Mouse (Mus musculus) CH12.LX (cell line): ENCODE data around the gene Otud4.

Source experiments
- CTCF ChIP-seq, 2 experiments: IDR thresholded peaks in 1 of 2; conservative IDR thresholded peaks in 1 of 2; 2 replicates each; pipeline ENCODE4 v1.5.1; 2011 to 2012; ENCODE audit warnings: low read depth in 2 of 2, low read length in 2 of 2, improper control_type of control experiment in 1 of 2, inconsistent platforms in 1 of 2, mild to moderate bottlenecking in 1 of 2, moderate library complexity in 1 of 2
- E2F4 ChIP-seq: IDR thresholded peaks from 2 replicates; pipeline ENCODE4 v1.6.1; 2011; ENCODE audit warnings: low read depth, low read length, improper control_type of control experiment; ENCODE audit not compliant: insufficient replicate concordance
- MAX ChIP-seq: IDR thresholded peaks from 2 replicates; pipeline ENCODE4 v1.6.1; 2011; ENCODE audit warnings: low read length, improper control_type of control experiment
- NELFE ChIP-seq: IDR thresholded peaks from 2 replicates; pipeline ENCODE4 v1.6.1; 2011; ENCODE audit warnings: low read depth, low read length, improper control_type of control experiment
- PAX5 ChIP-seq: IDR thresholded peaks from 2 replicates; pipeline ENCODE4 v1.6.1; 2012; ENCODE audit warnings: low read length, inconsistent platforms, mixed read lengths
- POLR2A ChIP-seq: IDR thresholded peaks from 2 replicates; pipeline ENCODE4 v1.6.1; 2011; ENCODE audit warnings: low read depth, mild to moderate bottlenecking, improper control_type of control experiment, low read length
- SMC3 ChIP-seq: IDR thresholded peaks from 2 replicates; pipeline ENCODE4 v1.6.1; 2011; ENCODE audit warnings: low read depth, low read length, improper control_type of control experiment
- ZKSCAN1 ChIP-seq: IDR thresholded peaks from 2 replicates; pipeline ENCODE4 v1.6.1; 2012; ENCODE audit warnings: low read depth, inconsistent platforms, low read length, improper control_type of control experiment, borderline replicate concordance
- ZMIZ1 ChIP-seq: IDR thresholded peaks from 2 replicates; pipeline ENCODE4 v1.6.1; 2012; ENCODE audit warnings: low read depth, mild to moderate bottlenecking, inconsistent platforms, low read length, improper control_type of control experiment

DNA sequence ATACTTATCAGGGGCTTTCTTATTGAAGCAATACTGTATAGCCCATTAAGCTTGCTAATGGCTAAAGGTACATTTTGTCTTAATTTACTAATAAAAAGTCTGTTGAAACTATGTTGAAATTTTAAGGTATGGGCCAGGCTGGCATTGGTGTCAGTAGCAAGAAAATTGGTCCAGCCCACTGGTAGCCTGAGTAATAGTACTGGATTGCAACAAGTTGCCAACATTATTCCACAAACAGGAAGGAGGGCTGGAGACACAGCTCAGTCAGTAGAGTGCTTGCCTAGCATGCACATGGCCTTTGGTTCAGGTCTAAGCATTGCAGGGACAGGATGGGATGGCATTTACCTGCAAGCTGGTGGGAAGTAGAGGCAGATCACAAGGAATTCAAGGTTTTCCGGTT is 38.5 kb upstream of the Otud4 start:
- TF ChIP-seq PAX5 = no peak
- no peak for TF ChIP-seq NELFE
- TF ChIP-seq SMC3 = no peak
- TF ChIP-seq ZMIZ1 = no peak
- TF ChIP-seq MAX = no peak
- no peak for TF ChIP-seq E2F4
- no peak for TF ChIP-seq POLR2A
- TF ChIP-seq ZKSCAN1 = no peak
- no peak for TF ChIP-seq CTCF (conservative IDR thresholded peaks at IDR 0.05 in 1 of 2, IDR thresholded peaks at IDR 0.05 in 1 of 2; ENCODE audit: low read depth in 2 of 2, low read length in 2 of 2)
